Mouse (Mus musculus) lung, postnatal 0 days (tissue): ENCODE data around the gene Syn3.

ENCODE experiments used
- CTCF ChIP-seq: IDR thresholded peaks from 2 replicates; pipeline ENCODE4 v1.5.1; 2016; ENCODE audit warnings: antibody characterized with exemption, mild to moderate bottlenecking
- EP300 ChIP-seq: IDR thresholded peaks from 2 replicates; pipeline ENCODE4 v1.6.1; 2016; ENCODE audit warnings: antibody characterized with exemption, mild to moderate bottlenecking, control low read depth

GRCm38 (mm10) chr10:86078761-86079160 lies 419.9 kb downstream of the Syn3 start:
- TF ChIP-seq CTCF = no peak
- TF ChIP-seq EP300 = no peak
